Mouse (Mus musculus): Measurements from ENCODE around the gene Slain2.
"Not testable (repeated sequence)": the region's sequence is repeated elsewhere in the genome, so short reads cannot be mapped to it uniquely, and the experiment has no call there.

Slain2 gene

DNA sequence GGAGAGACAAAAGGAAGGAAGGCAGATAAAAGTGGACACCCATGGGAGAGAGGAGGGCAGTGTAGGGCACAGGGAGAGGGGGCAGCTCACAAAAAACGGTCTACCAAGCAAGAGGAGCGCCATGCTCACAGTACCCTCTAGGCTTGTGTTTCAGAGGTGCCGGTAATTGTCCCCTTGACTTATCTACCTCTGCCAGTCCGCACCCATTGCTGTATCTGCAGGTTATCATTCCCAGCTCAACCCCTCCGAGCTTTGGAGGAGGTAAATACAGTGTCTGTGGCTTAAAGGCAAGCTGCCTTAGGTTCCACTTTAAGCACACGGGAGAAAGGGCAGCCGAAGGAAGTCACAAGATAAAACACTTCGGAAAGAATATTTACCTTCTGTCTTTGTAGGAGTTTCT, 14.8 kb upstream of the Slain2 start:
- DNase-seq (ENCODE audit: extremely low spot score, low spot score): no peak

DNA sequence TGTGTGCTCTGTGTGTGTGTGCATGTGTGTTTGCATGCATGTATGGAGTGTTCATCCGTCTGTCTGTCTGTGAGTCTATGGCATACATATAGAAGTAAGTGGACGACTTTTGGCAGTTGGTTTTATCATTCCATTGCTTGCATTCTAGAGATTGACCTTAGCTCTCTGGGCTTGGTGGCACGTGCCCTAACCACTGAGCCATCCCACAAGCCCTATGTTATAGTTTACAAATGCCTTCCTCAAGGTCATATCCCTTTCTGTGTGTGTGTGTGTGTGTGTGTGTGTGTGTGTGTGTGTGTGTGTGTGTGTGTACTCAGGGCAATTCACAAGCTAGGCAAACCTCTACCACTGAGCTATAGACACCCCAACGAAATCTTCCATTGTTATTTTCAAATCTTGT, 12.2 kb upstream of the Slain2 start:
- DNase-seq (ENCODE audit: extremely low spot score, low spot score): no peak

DNA sequence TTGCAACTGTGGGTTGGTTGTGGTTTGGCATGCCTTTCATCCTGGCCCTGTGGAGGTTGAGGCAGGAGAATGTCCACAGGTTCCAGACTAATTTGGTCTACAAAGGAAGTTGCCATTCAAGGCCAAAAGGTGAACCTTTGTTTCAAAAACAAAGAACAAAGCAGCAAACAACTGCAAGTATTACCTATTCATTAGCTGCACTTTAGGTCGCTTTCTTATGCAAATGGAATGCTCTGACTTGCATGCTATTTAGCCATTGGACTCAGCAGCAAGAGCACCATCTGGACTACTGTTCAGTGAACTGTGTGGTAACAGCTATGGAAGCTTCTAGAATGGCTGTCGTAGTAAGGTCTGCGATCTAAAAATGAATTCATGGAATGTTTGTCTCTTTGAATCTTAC, 11.8 kb upstream of the Slain2 start:
- DNase-seq (ENCODE audit: extremely low spot score, low spot score): no peak

DNA sequence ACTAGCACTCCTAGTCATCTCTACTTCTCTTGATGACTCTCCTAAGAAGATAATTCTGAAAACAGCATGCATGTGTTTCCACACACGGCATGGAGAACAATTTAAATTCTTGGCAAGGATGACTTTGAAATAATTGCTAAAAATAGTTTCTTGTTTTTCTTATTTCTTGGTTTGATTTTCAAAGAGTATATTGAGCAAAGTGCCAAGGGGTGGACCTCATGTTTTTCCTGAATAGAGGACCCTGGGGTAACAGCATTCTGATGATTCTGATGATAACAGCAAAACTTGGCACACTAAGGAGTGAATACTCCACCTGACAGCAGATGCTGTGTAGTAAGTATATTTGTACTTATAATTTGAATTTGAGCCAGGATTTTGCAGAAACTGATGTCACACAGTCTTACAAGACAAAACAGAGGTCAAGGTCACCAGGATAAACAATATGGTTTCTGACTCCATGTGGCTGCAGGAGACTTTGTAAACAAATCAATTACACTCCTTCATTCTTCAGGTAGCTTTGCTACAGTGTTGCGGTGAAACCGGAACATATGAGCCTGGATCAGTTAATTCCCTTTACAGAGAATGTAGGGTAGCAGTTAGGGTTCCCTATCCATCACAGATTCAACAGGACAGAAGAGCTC, 11.1 kb upstream of the Slain2 start:
- DNase-seq (ENCODE audit: extremely low spot score, low spot score): no peak

DNA sequence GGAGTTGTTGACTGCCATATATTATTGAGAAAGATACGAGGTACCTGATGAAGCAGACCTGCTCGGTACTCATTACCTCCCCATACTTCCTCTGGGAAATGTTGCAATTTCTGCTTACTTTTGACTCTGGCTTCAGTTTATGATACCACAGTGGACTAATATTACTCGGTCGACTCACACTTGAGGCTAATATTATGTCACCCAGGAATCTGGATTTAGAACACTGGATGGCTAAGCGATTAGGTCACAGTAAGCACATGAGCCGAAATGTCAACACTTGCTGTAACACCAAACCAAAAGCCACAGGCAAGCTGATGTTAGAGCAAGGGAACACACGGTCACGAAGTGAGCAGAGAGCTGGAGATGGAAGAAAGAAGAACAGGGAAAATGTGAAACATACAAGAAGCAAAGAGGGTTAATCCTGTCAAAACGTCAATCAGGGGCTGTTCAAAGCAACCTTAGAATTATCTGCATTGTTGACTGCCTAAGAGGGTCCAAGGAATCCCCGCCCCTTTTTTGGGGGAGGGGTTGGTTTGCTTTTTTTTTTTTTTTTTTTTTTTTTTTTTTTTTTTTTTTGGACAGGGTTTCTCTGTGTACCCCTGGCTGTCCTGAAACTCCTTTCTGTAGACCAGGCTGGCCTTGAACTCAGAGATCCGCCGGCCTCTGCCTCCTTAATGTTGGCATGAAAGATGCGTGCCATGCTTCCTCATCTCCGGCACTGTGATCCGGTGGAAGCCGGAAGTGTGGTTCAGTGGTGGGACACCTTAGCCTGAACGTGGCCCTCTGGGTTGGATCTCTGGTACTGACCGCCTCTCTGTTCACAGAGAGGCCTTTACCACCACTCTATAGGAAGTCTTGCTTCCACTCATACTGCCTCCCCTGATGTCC, 9.0 kb upstream of the Slain2 start:
- no peak for DNase-seq (ENCODE audit: extremely low spot score, low spot score)

DNA sequence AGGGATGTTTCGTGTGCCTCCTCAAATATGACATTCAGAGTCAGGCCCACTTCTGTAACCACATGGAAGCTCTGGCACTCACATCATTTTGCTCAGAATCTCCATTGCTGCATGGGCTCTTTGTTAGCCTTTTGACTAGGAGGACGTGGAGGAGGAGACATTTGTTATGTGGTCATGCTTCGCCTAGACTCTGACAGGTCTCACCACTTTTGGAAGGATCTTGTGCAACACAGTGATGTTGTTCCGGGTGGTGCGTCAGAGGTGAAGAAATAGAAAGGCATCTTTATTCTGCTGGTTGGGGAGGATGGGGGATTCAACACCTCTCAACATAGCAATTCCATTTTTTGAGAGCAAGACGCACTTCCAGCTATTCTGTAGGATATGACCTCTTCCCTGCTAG, 6.7 kb upstream of the Slain2 start:
- no peak for DNase-seq (ENCODE audit: extremely low spot score, low spot score)

DNA sequence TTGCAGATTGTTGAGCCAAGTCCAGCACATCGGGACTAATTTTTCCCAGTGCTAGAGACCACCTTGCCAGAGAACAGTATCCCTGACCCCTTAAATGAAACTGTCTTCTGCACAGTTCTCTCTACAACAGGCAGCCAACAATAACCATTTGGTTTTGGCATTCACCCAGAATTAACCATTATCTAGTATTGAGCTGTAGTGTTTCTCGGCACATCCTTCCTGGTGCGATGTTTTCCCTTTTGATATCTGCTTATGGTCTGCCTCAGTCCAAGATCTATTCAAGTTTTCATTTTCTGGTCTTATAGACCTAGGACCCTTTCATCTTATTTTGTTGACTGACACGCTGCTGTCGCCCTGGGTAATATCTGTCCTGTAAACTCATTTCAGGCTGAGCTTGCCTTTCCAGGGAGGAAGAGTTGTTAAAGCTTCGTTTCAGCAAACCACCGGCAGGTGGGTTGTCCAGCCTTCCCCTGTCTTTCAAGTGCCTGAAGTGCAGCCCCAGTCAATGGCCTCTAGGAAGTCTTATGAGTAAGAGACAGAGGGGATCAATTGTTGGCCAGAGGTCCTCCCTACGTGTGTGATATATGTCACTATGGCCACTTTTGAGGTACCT, 5.7 kb upstream of the Slain2 start:
- DNase-seq (ENCODE audit: extremely low spot score, low spot score): no peak

DNA sequence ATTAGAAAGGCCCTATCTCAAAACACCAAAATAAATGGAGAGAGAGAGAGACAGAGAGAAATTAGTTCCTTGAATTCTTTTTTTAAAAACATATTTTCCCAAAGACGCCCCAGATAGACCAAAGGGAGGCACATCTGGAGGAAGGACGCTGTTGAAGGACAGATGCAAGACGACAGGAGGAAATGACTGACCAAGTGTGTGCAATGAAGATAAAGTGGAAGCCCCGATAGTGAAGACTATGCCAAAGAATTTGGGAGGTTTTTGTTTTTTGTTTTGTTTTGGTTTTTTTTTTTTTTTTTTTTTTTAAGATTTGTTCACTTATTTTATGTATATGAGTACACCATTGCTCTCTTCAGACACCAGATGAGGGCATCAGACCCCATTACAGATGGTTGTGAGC, 4.7 kb upstream of the Slain2 start:
- DNase-seq (ENCODE audit: extremely low spot score, low spot score): no peak

DNA sequence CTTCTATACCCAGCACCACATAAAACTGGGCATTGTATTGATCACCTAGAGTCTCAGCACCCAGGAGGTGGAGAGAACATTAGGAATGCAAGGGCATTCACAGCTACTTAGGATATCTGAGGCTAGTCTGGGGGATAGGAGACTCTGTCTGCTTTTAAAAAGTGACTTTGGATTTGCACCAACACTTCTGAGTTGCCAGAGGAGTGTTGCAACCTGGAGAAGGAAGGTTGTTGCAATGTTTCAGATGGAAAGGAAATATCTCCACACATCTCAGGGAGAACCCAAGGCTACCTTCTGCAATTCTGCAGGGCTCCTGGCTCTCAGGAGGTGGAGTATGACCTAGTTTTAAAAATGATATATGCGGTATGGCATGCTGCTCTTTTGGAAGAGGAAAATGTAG, 3.7 kb upstream of the Slain2 start:
- no peak for DNase-seq (ENCODE audit: extremely low spot score, low spot score)

DNA sequence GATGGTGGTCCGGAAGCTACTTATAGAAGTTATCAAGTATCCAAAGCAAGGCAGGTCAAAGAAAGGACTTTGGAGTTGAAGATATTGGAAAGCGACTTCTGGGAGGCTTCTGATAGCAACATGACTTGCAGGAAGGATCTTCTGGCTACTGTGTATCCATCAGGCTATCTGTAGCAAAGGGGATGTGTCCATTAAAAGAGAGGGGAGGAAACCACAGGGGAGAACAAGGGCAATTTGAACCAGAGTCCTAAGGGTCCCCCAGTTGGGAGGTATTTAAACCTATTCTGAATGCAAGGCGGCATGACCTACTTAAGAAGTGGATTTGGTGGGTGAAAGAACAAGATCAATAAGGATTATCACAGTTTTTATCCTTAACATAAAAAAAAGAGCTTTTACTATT, 2.8 kb upstream of the Slain2 start:
- no peak for DNase-seq (ENCODE audit: extremely low spot score, low spot score)

DNA sequence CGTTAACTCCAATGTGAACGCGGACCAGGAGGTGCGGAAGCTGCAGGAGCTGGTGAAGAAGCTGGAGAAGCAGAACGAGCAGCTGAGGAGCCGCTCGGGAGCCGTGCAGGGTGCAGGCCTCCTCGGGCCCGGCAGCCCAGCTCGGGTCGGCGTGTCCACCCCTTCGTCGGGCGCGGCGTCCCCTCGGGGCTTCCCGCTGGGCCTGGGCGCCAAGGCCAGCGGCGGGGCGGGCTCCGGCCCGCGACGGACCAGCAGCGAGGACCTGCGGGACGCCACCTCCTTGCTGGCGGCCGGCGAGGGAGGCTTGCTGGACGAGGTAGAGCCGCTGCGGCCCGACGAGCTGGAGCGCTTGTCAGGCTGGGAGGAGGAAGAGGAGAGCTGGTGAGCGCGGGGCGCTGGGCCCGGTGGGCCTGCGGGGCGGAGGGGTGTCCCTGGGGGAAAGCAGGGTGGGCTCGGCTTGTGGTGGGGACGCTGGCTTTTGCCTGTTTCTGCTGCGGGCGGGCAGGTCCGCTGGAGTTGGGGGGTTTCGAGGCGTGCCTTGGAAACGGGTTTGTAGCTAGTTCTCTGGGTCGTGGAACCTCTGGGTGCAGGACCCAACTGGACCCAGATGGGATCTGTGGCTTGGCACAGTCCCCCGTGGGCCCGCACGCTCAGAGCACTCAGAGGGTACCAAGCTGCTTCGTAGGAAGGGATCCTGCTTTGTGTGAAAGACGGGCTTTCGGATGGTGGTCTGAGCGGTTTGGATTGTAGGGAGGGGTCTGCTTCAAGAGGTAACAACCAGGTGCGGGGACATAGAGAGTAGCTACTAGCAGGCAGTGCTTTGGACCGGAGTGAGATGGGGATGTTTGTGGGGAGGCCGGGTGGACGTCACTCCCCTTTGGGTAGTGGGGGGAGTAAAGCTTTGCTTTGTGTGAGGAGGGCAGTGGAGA, 793 bp downstream of the Slain2 start:
- peak; percentile 67 for DNase-seq (ENCODE audit: extremely low spot score, low spot score)

DNA sequence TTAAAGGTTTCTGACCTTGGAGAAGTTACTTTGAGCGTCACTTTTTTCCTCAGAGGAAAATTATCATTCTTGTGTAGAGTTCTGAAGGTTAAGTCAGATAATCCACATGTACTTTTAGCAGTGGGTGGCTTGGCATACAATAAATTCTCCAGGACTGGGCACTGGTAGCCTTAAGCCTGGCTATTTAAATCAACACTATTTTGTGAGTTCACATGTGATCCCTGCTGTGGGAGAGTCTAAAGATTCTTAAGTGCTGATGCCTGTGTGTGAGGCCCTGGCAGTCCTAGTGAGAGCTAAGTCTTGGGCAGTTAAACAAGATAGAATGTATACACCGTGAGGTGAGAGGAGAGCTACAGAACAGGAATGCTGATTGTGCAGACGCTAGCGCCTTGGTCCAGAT, 1.9 kb downstream of the Slain2 start:
- no peak for DNase-seq (ENCODE audit: extremely low spot score, low spot score)

DNA sequence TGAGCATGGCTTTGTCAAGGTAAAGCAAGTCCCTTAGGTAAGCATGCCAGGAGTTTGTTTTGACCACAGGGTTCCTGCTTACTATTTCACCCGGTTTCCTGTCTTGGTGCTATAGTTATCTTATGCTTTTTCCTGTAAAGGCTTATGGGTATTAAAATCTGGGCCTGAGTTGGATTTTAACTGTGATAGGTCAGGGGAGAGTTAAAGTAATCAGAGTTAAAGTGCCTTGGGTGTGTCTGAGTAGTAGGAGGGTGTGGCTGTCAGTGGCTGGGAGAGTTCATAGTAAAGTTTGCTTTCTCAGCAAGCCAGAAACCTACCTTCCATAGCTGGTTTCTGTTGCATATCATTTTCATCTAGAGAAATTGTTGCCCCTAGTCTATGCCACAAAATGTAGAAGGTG, 2.7 kb downstream of the Slain2 start:
- no peak for DNase-seq (ENCODE audit: extremely low spot score, low spot score)

DNA sequence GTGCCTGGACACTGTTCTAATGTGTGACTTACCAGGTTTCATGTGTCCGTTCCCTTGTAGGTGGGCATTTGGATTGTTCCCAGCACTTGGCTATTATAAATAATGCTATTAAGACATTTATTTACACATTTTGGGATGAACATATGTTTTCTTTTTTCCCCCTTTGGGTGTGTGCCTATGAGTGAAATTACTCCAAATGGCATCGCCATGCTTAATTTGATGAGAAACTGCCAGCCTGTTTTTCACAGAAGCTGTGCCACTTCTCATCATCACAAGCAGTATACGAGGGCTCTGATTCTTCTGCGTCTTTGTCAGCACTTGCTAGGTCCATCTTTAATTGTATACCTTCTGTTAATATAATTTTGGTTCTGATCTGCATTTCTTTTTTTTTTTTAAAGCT, 6.3 kb downstream of the Slain2 start:
- no peak for DNase-seq (ENCODE audit: extremely low spot score, low spot score)

DNA sequence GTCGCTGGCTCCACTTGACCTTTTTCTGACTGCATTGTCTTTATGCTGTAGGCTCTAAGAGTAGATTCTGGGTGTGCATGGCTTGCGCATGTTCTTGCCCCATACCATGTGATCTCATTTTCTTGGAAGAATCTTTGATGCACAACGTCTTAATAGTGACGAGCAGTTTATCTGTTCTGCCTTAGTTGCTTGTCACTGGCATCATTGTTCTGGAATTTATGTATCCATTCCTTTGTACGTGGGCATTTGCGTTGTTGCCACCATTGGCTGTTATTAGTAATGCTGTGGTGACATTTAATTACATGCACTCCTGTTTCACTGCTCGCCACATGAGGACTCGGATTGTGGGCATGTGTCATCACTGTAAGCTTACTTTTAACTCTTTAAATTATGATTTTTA, 7.1 kb downstream of the Slain2 start:
- DNase-seq (ENCODE audit: extremely low spot score, low spot score): no peak

DNA sequence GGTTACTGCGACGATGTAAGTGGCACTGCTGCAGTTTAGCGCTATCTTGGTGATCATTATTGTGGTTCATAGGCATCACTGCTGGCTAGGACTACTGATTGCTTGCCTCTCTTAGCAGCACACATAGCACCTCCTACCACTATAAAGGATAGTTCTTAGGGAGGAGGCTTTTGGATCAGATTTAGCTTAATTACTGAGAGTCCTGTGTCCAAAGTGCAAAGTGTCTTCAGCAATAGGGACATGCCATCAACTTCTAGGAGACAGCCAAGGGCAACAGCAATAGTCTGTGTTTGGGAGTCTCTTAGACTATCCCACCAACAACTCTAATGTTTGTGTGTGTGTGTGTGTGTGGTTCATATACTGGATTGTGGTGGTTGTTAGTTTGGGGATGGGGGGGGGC, 8.7 kb downstream of the Slain2 start:
- no peak for DNase-seq (ENCODE audit: extremely low spot score, low spot score)

DNA sequence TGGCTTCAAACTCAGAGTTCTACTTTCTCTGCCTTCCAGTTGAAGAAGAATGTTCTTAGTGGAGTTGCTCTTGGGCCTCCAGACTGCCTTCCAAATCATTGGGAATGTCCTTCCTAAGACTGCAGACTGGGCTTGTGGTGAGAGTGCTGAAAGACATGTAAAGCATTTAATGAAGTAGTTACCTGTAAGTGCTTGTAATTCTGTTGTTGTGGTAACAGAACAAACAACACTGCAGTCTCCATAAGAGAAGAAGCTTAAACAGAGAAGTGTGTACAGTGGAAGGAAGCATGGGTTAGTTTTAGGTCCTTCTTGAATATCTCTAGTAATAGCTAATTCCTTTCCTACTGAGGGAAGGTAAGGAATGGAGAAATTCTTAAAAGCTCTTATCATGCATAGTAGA, 13.0 kb downstream of the Slain2 start:
- DNase-seq (ENCODE audit: extremely low spot score, low spot score): no peak

DNA sequence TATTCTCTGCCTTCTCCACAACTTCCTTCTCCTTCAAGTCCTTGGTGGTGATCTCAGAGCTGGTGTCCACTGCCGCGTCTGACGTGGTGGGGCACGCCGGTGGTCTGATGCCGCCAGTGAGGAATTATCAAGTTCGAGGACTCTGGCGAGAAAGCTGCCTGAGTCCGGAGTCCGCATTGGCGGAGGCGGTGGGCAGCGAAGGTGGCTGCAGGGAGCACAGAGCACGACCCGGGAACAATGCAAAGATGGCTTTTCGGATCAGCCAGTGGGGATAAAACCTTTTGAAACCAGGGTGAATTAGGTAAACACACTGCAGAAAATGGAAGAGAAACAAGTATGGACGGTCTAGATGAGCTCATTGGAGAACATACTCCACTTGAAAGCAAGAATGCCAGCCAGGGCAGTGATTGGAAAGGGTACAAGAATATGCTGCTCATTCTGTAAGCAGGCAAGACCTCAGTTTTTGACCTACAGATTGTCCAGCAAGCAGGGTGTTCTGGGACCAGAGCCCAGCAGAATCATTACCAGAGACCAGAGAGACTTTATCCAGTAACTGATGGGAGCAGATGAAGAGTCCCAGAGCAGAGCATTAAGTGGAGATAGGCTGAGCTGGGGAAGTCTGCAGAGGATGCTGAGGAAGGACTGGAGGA, 19.0 kb downstream of the Slain2 start:
- no peak for DNase-seq (ENCODE audit: extremely low spot score, low spot score)

DNA sequence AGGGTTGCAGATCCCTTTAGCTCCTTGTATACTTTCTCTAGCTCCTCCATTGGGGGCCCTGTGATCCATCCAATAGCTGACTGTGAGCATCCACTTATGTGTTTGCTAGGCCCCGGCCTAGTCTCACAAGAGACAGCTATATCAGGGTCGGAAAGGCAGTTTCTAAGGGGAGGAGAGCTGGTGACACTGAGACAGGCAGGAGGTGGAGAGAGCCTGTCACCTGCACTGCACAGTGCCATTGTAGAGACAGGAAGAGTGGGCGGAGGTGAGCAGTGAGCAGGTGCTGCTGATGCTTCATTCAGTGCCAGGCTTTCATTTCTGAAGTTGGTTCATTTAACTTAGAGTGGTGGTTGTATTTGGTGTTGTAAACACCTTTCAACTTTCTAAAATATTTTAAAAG, 24.3 kb downstream of the Slain2 start:
- DNase-seq (ENCODE audit: extremely low spot score, low spot score): not testable (repeated sequence)

DNA sequence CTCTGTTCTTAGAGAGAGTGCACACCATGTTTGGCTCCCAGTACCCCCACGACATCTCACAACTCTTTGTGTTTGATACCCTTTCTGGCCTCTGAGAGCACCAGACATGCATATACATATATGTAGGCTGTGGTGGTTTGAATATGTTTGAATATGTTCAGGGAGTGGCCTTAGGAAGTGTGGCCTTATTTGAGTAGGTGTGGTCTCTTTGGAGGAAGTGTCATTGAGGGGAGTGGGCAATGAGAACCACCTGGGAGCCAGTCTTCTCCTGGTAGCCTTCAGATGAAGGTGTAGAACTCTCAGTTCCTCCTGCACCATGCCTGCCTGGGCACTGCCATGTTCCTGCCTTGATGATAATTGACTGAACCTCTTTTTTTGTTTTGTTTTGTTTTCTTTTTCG, 25.2 kb downstream of the Slain2 start:
- no peak for DNase-seq (ENCODE audit: extremely low spot score, low spot score)

DNA sequence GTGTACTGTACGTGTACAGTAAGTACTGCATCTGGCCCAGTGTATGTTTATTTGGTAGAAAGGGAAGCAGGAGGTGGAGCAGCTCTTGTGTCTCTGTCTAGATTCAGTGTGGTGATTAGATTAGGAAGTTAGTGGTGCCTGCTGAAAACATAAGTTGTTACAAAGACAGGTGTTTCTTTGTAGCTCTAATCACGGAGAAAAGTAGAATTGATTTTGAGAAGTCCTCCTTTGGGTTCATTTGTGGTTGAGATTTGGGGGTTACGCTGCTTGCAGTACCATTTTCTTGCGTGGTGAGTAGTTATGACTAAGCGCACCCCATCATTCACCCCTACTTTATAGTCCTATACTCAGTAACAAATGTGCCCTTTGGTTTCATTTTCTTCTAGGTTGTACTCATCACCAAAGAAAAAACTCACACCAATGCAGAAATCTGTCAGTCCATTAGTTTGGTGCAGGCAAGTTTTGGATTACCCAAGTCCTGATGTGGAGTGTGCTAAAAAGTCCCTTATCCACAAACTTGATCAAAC, 26.9 kb downstream of the Slain2 start:
- no peak for DNase-seq (ENCODE audit: extremely low spot score, low spot score)
